Mouse (Mus musculus): ENCODE results near the gene Ankrd60. TPM values are rescaled to one million over a fixed set of nuclear protein-coding genes. Genes with fewer than 3 reads are reported as not detected.

Ankrd60 gene
- polyA plus RNA-seq, 1 experiment from 2014 or later, result not detected

GRCm38 (mm10) chr2:173608020-173608958 is 30.1 kb upstream of the Ankrd60 start:
- H3K9me3 ChIP-seq (ENCODE audit: control insufficient read depth, low read depth, low read length), result no peaks in the 10 kb centered on the region
- no peak overlapping the region for H3K9ac ChIP-seq (replicated peaks; ENCODE audit: low read depth, low read length)
- no peak overlapping the region for H3K4me2 ChIP-seq (replicated peaks; ENCODE audit: low read depth, low read length)
- no peaks in the 10 kb centered on the region; the same call in 1 of the 2 replicates for H3K4me1 ChIP-seq (ENCODE audit: control insufficient read depth, insufficient read depth, low read length)
- no peak overlapping the region for H3K4me3 ChIP-seq (ENCODE audit: low read depth, low read length)
- no peaks in the 10 kb centered on the region; the same call in 1 of the 2 replicates for H3K36me3 ChIP-seq (ENCODE audit: control insufficient read depth, insufficient read depth, low read length)
- ATAC-seq (ENCODE audit: insufficient number of reproducible peaks, insufficient read depth, low FRiP score, low read depth), result peak; percentile 68; the same call in 1 of the 2 replicates
- WGBS, result 75% methylated on average over 10 of the region's 10 CpGs
- H3K27ac ChIP-seq (ENCODE audit: low read length), result no peak overlapping the region
- H3K27me3 ChIP-seq (ENCODE audit: control insufficient read depth, insufficient read depth, low read length), result no peaks in the 10 kb centered on the region

GRCm38 (mm10) chr2:173606415-173606804 is 28.2 kb upstream of the Ankrd60 start:
- ATAC-seq (ENCODE audit: insufficient number of reproducible peaks, insufficient read depth, low FRiP score, low read depth), result no peak
- Histone ChIP-seq H3K27me3 (ENCODE audit: control insufficient read depth, insufficient read depth, low read length) (no peaks in the 10 kb centered on the region), H3K27ac (ENCODE audit: low read length) (no peak overlapping the region), H3K4me1 (ENCODE audit: control insufficient read depth, insufficient read depth, low read length) (no peaks in the 10 kb centered on the region; the same call in 1 of the 2 replicates), H3K4me2 (replicated peaks; ENCODE audit: low read depth, low read length) (no peak overlapping the region), H3K9ac (replicated peaks; ENCODE audit: low read depth, low read length) (no peak overlapping the region), H3K36me3 (ENCODE audit: control insufficient read depth, insufficient read depth, low read length) (no peaks in the 10 kb centered on the region; the same call in 1 of the 2 replicates), H3K9me3 (ENCODE audit: control insufficient read depth, low read depth, low read length) (peaks cover 7% of the 10 kb centered on the region; the same call in 1 of the 2 replicates), H3K4me3 (ENCODE audit: low read depth, low read length) (no peak overlapping the region)
- WGBS, result 83% methylated on average over 9 of the region's 9 CpGs

- Histone ChIP-seq H3K27ac (ENCODE audit: low read length) (no peak overlapping the region), H3K36me3 (ENCODE audit: control insufficient read depth, insufficient read depth, low read length) (no peaks in the 10 kb centered on the region; the same call in 1 of the 2 replicates)
- WGBS, result 65% methylated on average over 12 of the region's 12 CpGs
Measured at GRCm38 (mm10) chr2:173605713-173606414, 27.7 kb upstream of the Ankrd60 start.

GRCm38 (mm10) chr2:173601861-173602260 is 23.7 kb upstream of the Ankrd60 start:
- no peak overlapping the region for H3K27ac ChIP-seq (ENCODE audit: low read length)
- 97% methylated on average over 1 of the region's 1 CpGs for WGBS

More at GRCm38 (mm10) chr2:173605713-173606414, 27.7 kb upstream of the Ankrd60 start:
- Histone ChIP-seq H3K4me1 (ENCODE audit: control insufficient read depth, insufficient read depth, low read length) (no peaks in the 10 kb centered on the region; the same call in 1 of the 2 replicates), H3K27me3 (ENCODE audit: control insufficient read depth, insufficient read depth, low read length) (no peaks in the 10 kb centered on the region), H3K4me2 (replicated peaks; ENCODE audit: low read depth, low read length) (no peak overlapping the region), H3K9ac (replicated peaks; ENCODE audit: low read depth, low read length) (no peak overlapping the region), H3K4me3 (ENCODE audit: low read depth, low read length) (no peak overlapping the region), H3K9me3 (ENCODE audit: control insufficient read depth, low read depth, low read length) (peaks cover 7% of the 10 kb centered on the region; the same call in 1 of the 2 replicates)
- no peak for ATAC-seq (ENCODE audit: insufficient number of reproducible peaks, insufficient read depth, low FRiP score, low read depth)

GRCm38 (mm10) chr2:173595374-173595781 is 17.2 kb upstream of the Ankrd60 start:
- H3K27me3 ChIP-seq (ENCODE audit: control insufficient read depth, insufficient read depth, low read length), result no peaks in the 10 kb centered on the region
- no peaks in the 10 kb centered on the region for H3K9me3 ChIP-seq (ENCODE audit: control insufficient read depth, low read depth, low read length)
- H3K27ac ChIP-seq (ENCODE audit: low read length), result no peak overlapping the region
- H3K4me1 ChIP-seq (ENCODE audit: control insufficient read depth, insufficient read depth, low read length), result no peaks in the 10 kb centered on the region
- H3K4me3 ChIP-seq (ENCODE audit: low read depth, low read length), result no peak overlapping the region
- no peak for ATAC-seq (ENCODE audit: insufficient number of reproducible peaks, insufficient read depth, low FRiP score, low read depth)
- WGBS, result 65% methylated on average over 10 of the region's 10 CpGs
- H3K36me3 ChIP-seq (ENCODE audit: control insufficient read depth, insufficient read depth, low read length), result no peaks in the 10 kb centered on the region
- H3K4me2 ChIP-seq (replicated peaks; ENCODE audit: low read depth, low read length), result no peak overlapping the region
- H3K9ac ChIP-seq (replicated peaks; ENCODE audit: low read depth, low read length), result no peak overlapping the region

More at GRCm38 (mm10) chr2:173601861-173602260, 23.7 kb upstream of the Ankrd60 start:
- H3K9me3 ChIP-seq (ENCODE audit: control insufficient read depth, low read depth, low read length), result peaks cover 7% of the 10 kb centered on the region; the same call in 1 of the 2 replicates
- ATAC-seq (ENCODE audit: insufficient number of reproducible peaks, insufficient read depth, low FRiP score, low read depth), result no peak
- no peaks in the 10 kb centered on the region for H3K36me3 ChIP-seq (ENCODE audit: control insufficient read depth, insufficient read depth, low read length)
- no peaks in the 10 kb centered on the region for H3K27me3 ChIP-seq (ENCODE audit: control insufficient read depth, insufficient read depth, low read length)
- no peak overlapping the region for H3K4me3 ChIP-seq (ENCODE audit: low read depth, low read length)
- no peak overlapping the region for H3K4me2 ChIP-seq (replicated peaks; ENCODE audit: low read depth, low read length)
- no peaks in the 10 kb centered on the region for H3K4me1 ChIP-seq (ENCODE audit: control insufficient read depth, insufficient read depth, low read length)
- no peak overlapping the region for H3K9ac ChIP-seq (replicated peaks; ENCODE audit: low read depth, low read length)

- no peak overlapping the region for H3K4me2 ChIP-seq (replicated peaks; ENCODE audit: low read depth, low read length)
- H3K9ac ChIP-seq (replicated peaks; ENCODE audit: low read depth, low read length), result no peak overlapping the region
- H3K4me1 ChIP-seq (ENCODE audit: control insufficient read depth, insufficient read depth, low read length), result no peaks in the 10 kb centered on the region
- WGBS, result 75% methylated on average over 11 of the region's 11 CpGs
- H3K4me3 ChIP-seq (ENCODE audit: low read depth, low read length), result no peak overlapping the region
- ATAC-seq (ENCODE audit: insufficient number of reproducible peaks, insufficient read depth, low FRiP score, low read depth), result no peak
- no peaks in the 10 kb centered on the region for H3K27me3 ChIP-seq (ENCODE audit: control insufficient read depth, insufficient read depth, low read length)
- no peak overlapping the region; the same call in 1 of the 2 replicates for H3K27ac ChIP-seq (ENCODE audit: low read length)
- no peaks in the 10 kb centered on the region for H3K9me3 ChIP-seq (ENCODE audit: control insufficient read depth, low read depth, low read length)
- no peaks in the 10 kb centered on the region for H3K36me3 ChIP-seq (ENCODE audit: control insufficient read depth, insufficient read depth, low read length)
Measured at GRCm38 (mm10) chr2:173594313-173595063, 16.3 kb upstream of the Ankrd60 start.

- H3K9ac ChIP-seq (replicated peaks; ENCODE audit: low read depth, low read length), result no peak overlapping the region
- H3K4me3 ChIP-seq (ENCODE audit: low read depth, low read length), result no peak overlapping the region
- no peaks in the 10 kb centered on the region for H3K27me3 ChIP-seq (ENCODE audit: control insufficient read depth, insufficient read depth, low read length)
- no peaks in the 10 kb centered on the region for H3K9me3 ChIP-seq (ENCODE audit: control insufficient read depth, low read depth, low read length)
- H3K36me3 ChIP-seq (ENCODE audit: control insufficient read depth, insufficient read depth, low read length), result no peaks in the 10 kb centered on the region
- peak; percentile 43 for ATAC-seq (ENCODE audit: insufficient number of reproducible peaks, insufficient read depth, low FRiP score, low read depth)
- no peak overlapping the region for H3K4me2 ChIP-seq (replicated peaks; ENCODE audit: low read depth, low read length)
- no peak overlapping the region; the same call in 1 of the 2 replicates for H3K27ac ChIP-seq (ENCODE audit: low read length)
- H3K4me1 ChIP-seq (ENCODE audit: control insufficient read depth, insufficient read depth, low read length), result no peaks in the 10 kb centered on the region
- 60% methylated on average over 4 of the region's 4 CpGs for WGBS
Measured at GRCm38 (mm10) chr2:173593841-173594240, 15.7 kb upstream of the Ankrd60 start.

- Histone ChIP-seq H3K36me3 (ENCODE audit: control insufficient read depth, insufficient read depth, low read length) (no peaks in the 10 kb centered on the region), H3K9me3 (ENCODE audit: control insufficient read depth, low read depth, low read length) (no peaks in the 10 kb centered on the region), H3K4me3 (ENCODE audit: low read depth, low read length) (no peak overlapping the region), H3K4me1 (ENCODE audit: control insufficient read depth, insufficient read depth, low read length) (no peaks in the 10 kb centered on the region), H3K27ac (ENCODE audit: low read length) (no peak overlapping the region), H3K9ac (replicated peaks; ENCODE audit: low read depth, low read length) (no peak overlapping the region), H3K27me3 (ENCODE audit: control insufficient read depth, insufficient read depth, low read length) (no peaks in the 10 kb centered on the region), H3K4me2 (replicated peaks; ENCODE audit: low read depth, low read length) (no peak overlapping the region)
- 59% methylated on average over 9 of the region's 9 CpGs for WGBS
- ATAC-seq (ENCODE audit: insufficient number of reproducible peaks, insufficient read depth, low FRiP score, low read depth), result no peak
Measured at GRCm38 (mm10) chr2:173592781-173593180, 14.6 kb upstream of the Ankrd60 start.
